Mouse (Mus musculus): ENCODE results near the gene Pcbp2. TPM values are rescaled to one million over a fixed set of nuclear protein-coding genes. Genes with fewer than 3 reads are reported as not detected.
A peak's percentile ranks its signal among the peaks of the same experiment; 100 is the strongest.

The Pcbp2 gene
- polyA plus RNA-seq, 1 experiment from 2014 or later, result 152 TPM

DNA sequence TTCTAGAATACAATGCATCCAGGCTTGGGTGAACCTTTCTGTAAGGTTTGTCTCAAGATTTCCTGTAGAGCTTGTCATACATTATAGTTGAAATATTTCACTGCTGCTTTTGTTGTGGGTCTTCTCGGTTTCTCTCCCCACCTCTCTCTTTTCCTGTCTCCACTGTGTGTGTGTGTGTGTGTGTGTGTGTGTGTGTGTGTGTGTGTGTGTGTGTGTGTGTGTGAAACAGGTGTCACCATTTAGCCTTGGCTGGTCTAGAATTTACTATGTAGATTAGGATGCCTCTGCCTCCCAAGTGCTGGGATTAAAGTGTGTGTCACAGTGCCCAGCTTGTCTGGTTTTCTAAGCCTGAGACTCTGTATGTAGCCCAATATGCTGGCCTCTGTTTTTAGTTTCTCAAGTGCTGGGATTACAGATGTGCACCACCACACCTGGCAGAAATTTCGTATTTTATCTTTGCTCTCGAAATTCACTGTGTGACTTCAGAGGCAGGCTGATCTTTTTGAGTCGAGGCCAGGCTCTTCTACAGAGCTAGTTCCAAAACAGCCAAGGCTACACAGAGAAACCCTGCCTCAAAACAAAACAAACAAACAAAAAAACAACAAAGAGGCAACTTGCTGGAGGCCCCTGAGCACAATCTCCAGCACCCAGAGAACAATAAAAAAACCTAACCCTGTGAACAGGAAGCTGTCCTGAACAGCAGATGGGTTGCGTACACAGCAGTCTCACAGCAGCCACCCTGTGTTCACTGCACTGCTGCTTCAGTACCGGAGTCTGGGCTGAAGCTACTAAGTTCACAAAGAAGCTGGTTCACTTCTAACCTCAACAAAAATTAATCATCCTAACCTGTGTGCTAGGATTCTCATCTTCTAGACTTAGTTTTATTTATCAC is 56.0 kb downstream of the Pcbp2 start:
- no peak overlapping the region for H3K27ac ChIP-seq (ENCODE audit: low read length)
- no peaks in the 10 kb centered on the region for H3K9me3 ChIP-seq (ENCODE audit: control insufficient read depth, low read length)
- H3K36me3 ChIP-seq (ENCODE audit: control insufficient read depth, insufficient read depth, low read length), result peaks cover 16% of the 10 kb centered on the region
- no peak for ATAC-seq
- no peaks in the 10 kb centered on the region for H3K27me3 ChIP-seq (replicated peaks; ENCODE audit: control insufficient read depth, insufficient read depth, low read length)
- no peak overlapping the region for H3K4me2 ChIP-seq (ENCODE audit: low read depth, low read length)
- H3K4me1 ChIP-seq (ENCODE audit: control insufficient read depth, insufficient read depth, low read length), result no peaks in the 10 kb centered on the region
- H3K9ac ChIP-seq (ENCODE audit: low read depth, low read length), result no peak overlapping the region
- 81% methylated on average over 6 of the region's 6 CpGs for WGBS
- H3K4me3 ChIP-seq (ENCODE audit: low read length), result no peak overlapping the region

DNA sequence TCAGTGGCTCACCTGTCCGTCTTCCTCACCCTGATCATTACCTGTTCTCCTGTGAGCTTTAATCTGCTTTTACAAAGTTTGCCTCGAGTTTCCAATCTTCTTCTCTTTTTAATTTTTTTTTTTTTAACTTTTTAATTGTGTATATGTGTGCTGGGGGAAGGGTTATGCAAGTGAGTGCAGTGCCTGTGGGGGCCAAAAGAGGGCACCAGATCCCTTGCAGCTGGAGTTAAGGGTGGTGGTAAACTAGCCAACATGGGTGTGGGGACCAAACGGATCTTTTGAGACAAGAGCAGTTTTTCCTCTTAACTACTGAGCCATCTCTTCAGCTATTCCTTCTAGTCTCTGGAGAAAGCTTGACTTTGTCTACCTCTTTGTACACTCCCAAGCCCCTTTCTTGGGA is 57.6 kb downstream of the Pcbp2 start:
- Histone ChIP-seq H3K9ac (ENCODE audit: low read depth, low read length) (no peak overlapping the region), H3K9me3 (ENCODE audit: control insufficient read depth, low read length) (no peaks in the 10 kb centered on the region), H3K4me2 (ENCODE audit: low read depth, low read length) (no peak overlapping the region), H3K27me3 (replicated peaks; ENCODE audit: control insufficient read depth, insufficient read depth, low read length) (no peaks in the 10 kb centered on the region), H3K4me3 (ENCODE audit: low read length) (no peak overlapping the region), H3K27ac (ENCODE audit: low read length) (no peak overlapping the region), H3K4me1 (ENCODE audit: control insufficient read depth, insufficient read depth, low read length) (no peaks in the 10 kb centered on the region), H3K36me3 (ENCODE audit: control insufficient read depth, insufficient read depth, low read length) (peaks cover 16% of the 10 kb centered on the region)
- ATAC-seq, result no peak
- 72% methylated on average over 3 of the region's 3 CpGs for WGBS

DNA sequence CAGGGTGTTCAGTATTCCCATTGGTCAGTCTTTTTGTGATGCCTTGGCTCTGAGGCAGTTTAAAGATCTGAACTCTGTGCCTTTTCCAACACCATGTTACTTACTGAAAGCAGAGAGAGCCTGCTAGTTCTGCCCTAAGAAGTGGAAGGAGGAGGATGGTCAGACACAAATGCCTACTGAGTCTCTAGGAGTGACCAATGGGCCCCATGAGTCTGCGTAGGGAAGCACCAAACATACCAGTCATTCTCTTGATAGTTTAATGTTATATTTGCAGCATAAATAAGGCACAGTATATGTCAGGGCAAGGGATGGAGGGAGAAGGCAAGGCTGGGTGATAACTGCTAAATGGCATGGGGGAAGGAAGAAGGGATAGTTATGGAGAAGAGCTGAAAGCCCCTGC is 58.1 kb downstream of the Pcbp2 start:
- H3K9me3 ChIP-seq (ENCODE audit: control insufficient read depth, low read length), result no peaks in the 10 kb centered on the region
- H3K9ac ChIP-seq (ENCODE audit: low read depth, low read length), result no peak overlapping the region
- H3K4me2 ChIP-seq (ENCODE audit: low read depth, low read length), result no peak overlapping the region
- no peaks in the 10 kb centered on the region for H3K27me3 ChIP-seq (replicated peaks; ENCODE audit: control insufficient read depth, insufficient read depth, low read length)
- H3K4me3 ChIP-seq (ENCODE audit: low read length), result no peak overlapping the region
- H3K4me1 ChIP-seq (ENCODE audit: control insufficient read depth, insufficient read depth, low read length), result no peaks in the 10 kb centered on the region
- no peak overlapping the region for H3K27ac ChIP-seq (ENCODE audit: low read length)
- no peak for ATAC-seq
- peaks cover 16% of the 10 kb centered on the region for H3K36me3 ChIP-seq (ENCODE audit: control insufficient read depth, insufficient read depth, low read length)
- WGBS, result 92% methylated on average over 1 of the region's 1 CpGs

DNA sequence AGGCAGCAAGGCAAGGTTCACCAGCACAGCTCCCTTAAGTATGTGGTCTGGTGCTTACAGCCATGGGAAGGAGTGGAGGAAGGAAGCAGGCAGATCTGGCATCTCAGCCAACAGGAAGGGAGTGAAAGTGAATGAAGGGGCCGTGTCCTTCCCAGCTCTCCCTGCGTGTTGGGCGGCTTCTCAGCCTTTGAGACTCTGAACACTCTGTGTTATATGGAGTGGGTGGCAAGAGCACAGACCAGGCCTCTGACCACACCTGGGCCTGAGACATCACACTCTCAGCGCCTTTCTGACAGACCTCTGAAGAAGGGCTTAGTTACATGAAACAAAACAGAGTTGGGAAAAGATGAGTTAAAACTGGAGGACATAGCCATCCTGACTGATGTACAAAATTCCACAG is 60.2 kb downstream of the Pcbp2 start:
- peak; percentile 21; the same call in 1 of the 2 replicates for ATAC-seq
- Histone ChIP-seq H3K9ac (ENCODE audit: low read depth, low read length) (no peak overlapping the region), H3K4me1 (ENCODE audit: control insufficient read depth, insufficient read depth, low read length) (no peaks in the 10 kb centered on the region), H3K27me3 (replicated peaks; ENCODE audit: control insufficient read depth, insufficient read depth, low read length) (no peaks in the 10 kb centered on the region), H3K27ac (ENCODE audit: low read length) (no peak overlapping the region), H3K4me2 (ENCODE audit: low read depth, low read length) (no peak overlapping the region), H3K36me3 (ENCODE audit: control insufficient read depth, insufficient read depth, low read length) (peaks cover 10% of the 10 kb centered on the region), H3K9me3 (ENCODE audit: control insufficient read depth, low read length) (no peaks in the 10 kb centered on the region), H3K4me3 (ENCODE audit: low read length) (no peak overlapping the region)
- WGBS, result 81% methylated on average over 4 of the region's 4 CpGs

DNA sequence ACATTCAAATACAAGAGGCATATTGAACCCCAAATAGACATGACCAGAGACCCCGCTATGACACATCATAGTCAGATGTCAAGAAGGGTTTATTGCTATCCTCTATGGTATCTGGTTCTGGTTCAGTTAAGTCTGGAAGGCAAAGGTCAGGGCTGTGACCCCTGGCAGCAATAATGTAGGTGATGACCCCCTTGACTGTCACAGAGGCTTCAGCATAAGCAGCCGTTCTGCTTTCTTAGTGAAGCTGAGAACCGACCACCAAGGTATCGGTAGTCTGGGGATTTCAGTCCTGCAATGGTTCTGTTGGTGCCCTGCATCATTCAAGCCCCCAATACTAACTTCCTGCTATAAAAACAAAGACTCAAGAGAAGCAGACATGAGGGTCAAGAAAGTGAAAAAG is 61.2 kb downstream of the Pcbp2 start:
- no peak overlapping the region for H3K27ac ChIP-seq (ENCODE audit: low read length)

DNA sequence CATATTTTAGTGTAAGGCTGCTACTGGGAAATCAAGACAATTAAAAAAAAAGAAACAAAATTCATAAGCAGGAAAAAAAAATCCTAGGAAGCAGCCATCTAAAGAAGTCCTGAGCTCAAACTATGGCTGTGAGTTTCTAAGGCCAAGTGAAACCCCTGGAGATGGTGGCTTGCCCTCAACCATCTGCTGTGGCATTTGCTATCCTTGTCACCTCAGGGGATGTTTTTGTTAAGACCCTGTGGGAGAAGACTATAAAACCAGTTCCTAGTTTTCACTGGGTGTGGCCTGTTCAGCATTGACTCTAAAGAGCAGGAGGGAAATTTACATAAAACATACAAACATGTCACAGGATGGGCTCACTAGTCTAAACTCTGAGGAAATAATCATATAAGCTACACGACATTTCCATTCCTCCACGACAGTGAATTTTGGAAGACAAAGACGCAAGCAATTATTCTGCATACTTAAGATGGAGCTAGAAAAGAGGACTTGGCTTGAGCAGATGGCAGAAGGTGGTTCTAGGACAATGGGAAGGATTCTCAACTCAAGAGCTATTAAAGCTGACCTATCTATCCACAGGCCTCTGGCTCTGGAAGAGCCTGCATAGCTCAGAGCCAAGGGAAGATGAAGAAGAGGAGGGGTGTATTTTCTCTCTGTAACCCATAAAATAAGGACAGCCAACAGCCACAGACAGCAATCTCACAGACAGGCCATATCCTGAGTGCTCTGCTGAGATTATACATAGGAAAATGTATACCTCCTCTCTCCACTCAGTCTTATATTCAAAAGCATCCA is 62.0 kb downstream of the Pcbp2 start:
- Histone ChIP-seq H3K9me3 (ENCODE audit: control insufficient read depth, low read length) (no peaks in the 10 kb centered on the region), H3K27ac (ENCODE audit: low read length) (no peak overlapping the region), H3K27me3 (replicated peaks; ENCODE audit: control insufficient read depth, insufficient read depth, low read length) (no peaks in the 10 kb centered on the region), H3K36me3 (ENCODE audit: control insufficient read depth, insufficient read depth, low read length) (peaks cover 15% of the 10 kb centered on the region), H3K9ac (ENCODE audit: low read depth, low read length) (no peak overlapping the region), H3K4me3 (ENCODE audit: low read length) (no peak overlapping the region), H3K4me1 (ENCODE audit: control insufficient read depth, insufficient read depth, low read length) (no peaks in the 10 kb centered on the region), H3K4me2 (ENCODE audit: low read depth, low read length) (no peak overlapping the region)
- ATAC-seq, result no peak
- 87% methylated on average over 3 of the region's 3 CpGs for WGBS

More for the DNA sequence above, 61.2 kb downstream of the Pcbp2 start:
- no peak for ATAC-seq
- Histone ChIP-seq H3K9me3 (ENCODE audit: control insufficient read depth, low read length) (no peaks in the 10 kb centered on the region), H3K36me3 (ENCODE audit: control insufficient read depth, insufficient read depth, low read length) (peaks cover 13% of the 10 kb centered on the region), H3K27me3 (replicated peaks; ENCODE audit: control insufficient read depth, insufficient read depth, low read length) (no peaks in the 10 kb centered on the region), H3K4me2 (ENCODE audit: low read depth, low read length) (no peak overlapping the region), H3K4me1 (ENCODE audit: control insufficient read depth, insufficient read depth, low read length) (no peaks in the 10 kb centered on the region), H3K9ac (ENCODE audit: low read depth, low read length) (no peak overlapping the region), H3K4me3 (ENCODE audit: low read length) (no peak overlapping the region)
- 81% methylated on average over 4 of the region's 4 CpGs for WGBS

DNA sequence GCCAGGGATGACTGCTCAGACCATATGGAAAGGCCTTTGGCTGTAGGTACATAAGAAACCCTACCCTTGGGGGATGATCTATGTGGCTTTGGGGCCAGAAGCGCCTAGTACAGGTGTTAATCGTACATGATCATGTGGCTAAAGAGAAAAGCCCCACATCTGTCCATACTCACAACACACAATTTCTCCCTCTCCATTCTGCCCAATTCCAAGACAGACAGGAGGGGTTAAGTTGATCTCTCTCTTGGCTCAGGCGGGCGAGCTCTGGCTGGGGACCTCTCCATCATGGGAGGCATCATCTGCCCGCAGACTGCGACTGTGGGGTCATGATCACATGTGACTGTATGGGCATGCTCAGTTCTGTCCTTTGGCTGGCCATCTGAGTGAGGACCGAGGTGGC is 63.6 kb downstream of the Pcbp2 start:
- H3K9ac ChIP-seq (ENCODE audit: low read depth, low read length), result no peak overlapping the region
- H3K9me3 ChIP-seq (ENCODE audit: control insufficient read depth, low read length), result no peaks in the 10 kb centered on the region
- no peak overlapping the region for H3K27ac ChIP-seq (ENCODE audit: low read length)
- no peak for ATAC-seq
- no peaks in the 10 kb centered on the region for H3K4me1 ChIP-seq (ENCODE audit: control insufficient read depth, insufficient read depth, low read length)
- peaks cover 8% of the 10 kb centered on the region; the same call in 1 of the 2 replicates for H3K36me3 ChIP-seq (ENCODE audit: control insufficient read depth, insufficient read depth, low read length)
- no peak overlapping the region for H3K4me2 ChIP-seq (ENCODE audit: low read depth, low read length)
- H3K4me3 ChIP-seq (ENCODE audit: low read length), result no peak overlapping the region
- no peaks in the 10 kb centered on the region for H3K27me3 ChIP-seq (replicated peaks; ENCODE audit: control insufficient read depth, insufficient read depth, low read length)
- 91% methylated on average over 7 of the region's 7 CpGs for WGBS

DNA sequence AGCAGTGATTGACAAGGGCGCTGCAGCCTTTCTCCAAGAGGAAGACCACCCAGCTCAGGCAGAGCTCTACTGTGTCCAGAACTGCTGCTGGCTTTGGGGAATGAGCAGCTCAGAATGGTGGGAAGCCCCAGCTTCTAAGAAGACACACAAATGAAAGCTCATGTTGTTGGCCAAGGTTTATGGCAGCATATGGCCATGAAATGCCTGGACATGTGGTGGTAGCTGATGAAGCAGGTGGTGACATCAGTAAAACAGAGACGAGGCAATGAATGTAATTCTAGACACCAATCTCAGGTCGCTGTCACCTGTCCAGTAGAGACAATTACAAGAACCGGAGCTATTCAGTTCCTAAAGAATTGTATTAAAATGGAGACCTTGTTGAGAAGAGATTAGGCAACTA is 74.5 kb downstream of the Pcbp2 start:
- ATAC-seq, result no peak
- H3K36me3 ChIP-seq (ENCODE audit: control insufficient read depth, insufficient read depth, low read length), result peaks cover 25% of the 10 kb centered on the region

DNA sequence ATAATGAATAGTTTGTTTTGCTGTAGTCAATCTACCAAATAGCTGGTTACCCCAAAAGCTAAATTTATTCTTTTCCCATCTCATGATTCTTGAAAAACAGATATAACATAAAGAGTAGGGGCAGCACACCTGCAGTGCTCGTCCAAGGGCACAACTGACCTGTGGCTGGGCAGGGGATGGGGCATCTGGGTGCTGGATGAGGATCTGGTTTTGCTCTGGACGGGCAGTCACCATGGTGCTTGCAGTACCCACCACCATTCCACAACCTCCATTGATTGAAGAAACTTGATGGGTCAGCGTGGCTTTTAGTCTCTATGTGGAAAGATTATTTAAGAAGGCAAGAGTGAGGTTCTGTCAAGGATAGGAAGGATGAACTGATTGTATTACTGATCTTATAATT is 75.9 kb downstream of the Pcbp2 start:
- H3K9ac ChIP-seq (ENCODE audit: low read depth, low read length), result no peak overlapping the region
- no peak overlapping the region for H3K27ac ChIP-seq (ENCODE audit: low read length)
- WGBS, result 93% methylated on average over 3 of the region's 3 CpGs
- ATAC-seq, result no peak
- H3K4me2 ChIP-seq (ENCODE audit: low read depth, low read length), result no peak overlapping the region
- H3K27me3 ChIP-seq (replicated peaks; ENCODE audit: control insufficient read depth, insufficient read depth, low read length), result no peaks in the 10 kb centered on the region
- no peaks in the 10 kb centered on the region for H3K9me3 ChIP-seq (ENCODE audit: control insufficient read depth, low read length)
- H3K36me3 ChIP-seq (ENCODE audit: control insufficient read depth, insufficient read depth, low read length), result peaks cover 25% of the 10 kb centered on the region
- no peaks in the 10 kb centered on the region for H3K4me1 ChIP-seq (ENCODE audit: control insufficient read depth, insufficient read depth, low read length)
- no peak overlapping the region for H3K4me3 ChIP-seq (ENCODE audit: low read length)

More for the DNA sequence above, 74.5 kb downstream of the Pcbp2 start:
- no peaks in the 10 kb centered on the region for H3K9me3 ChIP-seq (ENCODE audit: control insufficient read depth, low read length)
- no peak overlapping the region for H3K4me3 ChIP-seq (ENCODE audit: low read length)
- H3K27me3 ChIP-seq (replicated peaks; ENCODE audit: control insufficient read depth, insufficient read depth, low read length), result no peaks in the 10 kb centered on the region
- WGBS, result 95% methylated on average over 4 of the region's 4 CpGs
- no peak overlapping the region for H3K4me2 ChIP-seq (ENCODE audit: low read depth, low read length)
- no peak overlapping the region for H3K9ac ChIP-seq (ENCODE audit: low read depth, low read length)
- H3K4me1 ChIP-seq (ENCODE audit: control insufficient read depth, insufficient read depth, low read length), result no peaks in the 10 kb centered on the region
- H3K27ac ChIP-seq (ENCODE audit: low read length), result no peak overlapping the region
